Mouse (Mus musculus) left cerebral cortex, postnatal 36 days (tissue): ENCODE measurements at regions not wholly inside any gene's neighbourhood (a gene's known extent, or its start where the extent isn't known, plus 50 kb on each side); places are given as distances from the start of the nearest gene placed in this dataset.

Experiments used
- DNase-seq, 2 experiments: peaks; one replicate each; pipeline ENCODE4 v3.0.0; 2021 to 2022; ENCODE audit warnings: low spot score in 2 of 2, mixed read lengths in 1 of 2
- intact Hi-C: fragments of 180-260 bp; cut with DNase I; formaldehyde crosslinking; loops from one replicate; pipeline ENCODE4 v1.15.1; 2025

GRCm38 (mm10) chr9:62590407-62591195 lies 53.8 kb upstream of the Coro2b start:
- DNase-seq, result no peak
- intact Hi-C loops, result no loop called here

GRCm38 (mm10) chr9:62591196-62591485 lies 54.3 kb upstream of the Coro2b start:
- no peak for DNase-seq
- intact Hi-C loops, result no loop called here

- DNase-seq, result peak; percentile 32 to 34
- intact Hi-C loops, result no loop called here
Observed at GRCm38 (mm10) chr9:62598056-62598455, 61.2 kb upstream of the Coro2b start.

- intact Hi-C loops, result no loop called here
- no peak for DNase-seq
Observed at GRCm38 (mm10) chr9:62598956-62599355, 62.1 kb upstream of the Coro2b start.

- intact Hi-C loops, result no loop called here
- no peak for DNase-seq
Observed at GRCm38 (mm10) chr9:62610526-62610925, 67.1 kb upstream of the Itga11 start.

GRCm38 (mm10) chr9:62611452-62611851 lies 66.2 kb upstream of the Itga11 start:
- no peak for DNase-seq
- intact Hi-C loops, result no loop called here

GRCm38 (mm10) chr9:62613053-62613452 lies 64.6 kb upstream of the Itga11 start:
- intact Hi-C loops, result no loop called here
- no peak for DNase-seq

GRCm38 (mm10) chr9:62613806-62614205 lies 63.8 kb upstream of the Itga11 start:
- intact Hi-C loops, result no loop called here

GRCm38 (mm10) chr9:62614950-62615349 lies 62.7 kb upstream of the Itga11 start:
- intact Hi-C loops, result no loop called here
- DNase-seq, result no peak

More at GRCm38 (mm10) chr9:62613806-62614205, 63.8 kb upstream of the Itga11 start:
- DNase-seq, result no peak

GRCm38 (mm10) chr9:62615799-62616198 lies 61.8 kb upstream of the Itga11 start:
- no peak for DNase-seq
- intact Hi-C loops, result no loop called here

- DNase-seq, result no peak
- intact Hi-C loops, result no loop called here
Observed at GRCm38 (mm10) chr9:62618994-62619393, 58.6 kb upstream of the Itga11 start.

- intact Hi-C loops, result no loop called here
- no peak for DNase-seq
Observed at GRCm38 (mm10) chr9:62620901-62621445, 56.7 kb upstream of the Itga11 start.

- intact Hi-C loops, result no loop called here
- DNase-seq, result no peak
Observed at GRCm38 (mm10) chr9:62622106-62622505, 55.5 kb upstream of the Itga11 start.

GRCm38 (mm10) chr9:62624562-62625044 lies 53.0 kb upstream of the Itga11 start:
- intact Hi-C loops, result no loop called here
- peak; percentile 43 to 55 for DNase-seq

- DNase-seq, result no peak
- intact Hi-C loops, result no loop called here
Observed at GRCm38 (mm10) chr9:62627071-62628000, 50.3 kb upstream of the Itga11 start.
